Mouse (Mus musculus): Measurements from ENCODE around the gene Mast4. TPM values are rescaled to one million over a fixed set of nuclear protein-coding genes. Genes with fewer than 3 reads are reported as not detected.
A peak's percentile ranks its signal among the peaks of the same experiment; 100 is the strongest.

The Mast4 gene
- polyA plus RNA-seq, 1 experiment from 2014 or later: 31.0 TPM

DNA sequence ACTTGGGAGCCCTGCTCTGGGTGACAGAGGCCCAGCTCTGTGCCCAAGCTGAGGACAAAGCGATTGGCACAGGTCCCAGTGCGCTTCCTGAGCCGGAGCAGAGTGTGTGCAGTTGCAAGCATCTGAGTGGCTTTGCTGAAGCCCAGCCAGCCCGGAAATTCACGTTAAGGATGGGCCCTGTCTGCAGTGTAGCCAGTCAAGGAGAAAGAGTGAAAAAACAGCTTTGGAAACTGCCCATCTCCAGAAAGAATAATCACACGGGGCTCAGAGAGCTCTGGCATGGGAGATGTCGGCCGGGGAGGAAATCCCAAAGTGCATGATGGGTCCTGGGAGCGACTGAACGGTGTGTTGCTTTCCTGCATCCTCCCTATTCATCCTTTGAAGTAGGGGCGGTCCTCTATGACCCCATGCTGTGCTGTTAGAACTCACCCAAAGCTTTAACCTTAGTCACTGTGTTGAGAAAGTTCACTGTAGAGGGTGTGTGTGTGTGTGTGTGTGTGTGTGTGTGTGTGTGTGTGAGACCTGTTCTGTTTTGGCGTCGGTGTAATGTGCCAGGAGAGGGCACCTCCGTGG lies 635.5 kb downstream of the Mast4 start:
- H3K4me2 ChIP-seq (replicated peaks; ENCODE audit: low read depth, low read length): peak overlapping the region; percentile 11
- peak overlapping the region; percentile 13; the same call in 1 of the 2 replicates for H3K27ac ChIP-seq (ENCODE audit: low read depth, low read length)
- H3K4me3 ChIP-seq (ENCODE audit: low read length): no peak overlapping the region
- peak; percentile 75; the same call in 1 of the 2 replicates for ATAC-seq (ENCODE audit: low FRiP score, low TSS enrichment)
- WGBS: 32% methylated on average over 14 of the region's 14 CpGs
- H3K27me3 ChIP-seq (ENCODE audit: control insufficient read depth, insufficient read depth, low read length): no peaks in the 10 kb centered on the region
- peaks cover 8% of the 10 kb centered on the region for H3K4me1 ChIP-seq (ENCODE audit: control insufficient read depth, insufficient read depth, low read length)
- no peaks in the 10 kb centered on the region for H3K9me3 ChIP-seq (ENCODE audit: control insufficient read depth, low read length)
- no peaks in the 10 kb centered on the region for H3K36me3 ChIP-seq (ENCODE audit: control insufficient read depth, insufficient read depth, low read length)
- H3K9ac ChIP-seq (ENCODE audit: low read depth, low read length): no peak overlapping the region

DNA sequence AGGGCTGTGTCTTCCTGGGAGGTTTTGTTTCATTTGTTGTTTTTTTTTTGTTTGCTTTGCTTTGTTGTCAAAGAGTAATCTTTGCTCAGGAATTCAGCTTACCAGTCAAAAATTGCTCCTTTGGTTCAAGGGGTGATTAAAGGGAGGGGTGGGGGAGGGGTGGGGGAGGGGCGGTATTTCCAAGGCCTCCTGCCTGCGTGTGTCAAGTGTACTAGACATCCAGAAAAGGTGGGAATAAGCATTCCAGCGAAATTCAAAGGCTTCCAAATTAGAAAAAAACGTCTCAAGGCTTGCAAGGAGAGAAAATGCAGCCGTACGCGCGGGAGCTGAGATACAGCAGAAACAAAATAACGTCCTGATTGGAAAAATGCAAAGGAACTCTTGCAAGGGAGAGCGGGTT lies 636.0 kb downstream of the Mast4 start:
- Histone ChIP-seq H3K36me3 (ENCODE audit: control insufficient read depth, insufficient read depth, low read length) (no peaks in the 10 kb centered on the region), H3K27me3 (ENCODE audit: control insufficient read depth, insufficient read depth, low read length) (no peaks in the 10 kb centered on the region), H3K9ac (ENCODE audit: low read depth, low read length) (no peak overlapping the region), H3K27ac (ENCODE audit: low read depth, low read length) (peak overlapping the region; percentile 13; the same call in 1 of the 2 replicates), H3K4me2 (replicated peaks; ENCODE audit: low read depth, low read length) (peak overlapping the region; percentile 11), H3K4me1 (ENCODE audit: control insufficient read depth, insufficient read depth, low read length) (peaks cover 8% of the 10 kb centered on the region), H3K4me3 (ENCODE audit: low read length) (no peak overlapping the region), H3K9me3 (ENCODE audit: control insufficient read depth, low read length) (no peaks in the 10 kb centered on the region)
- ATAC-seq (ENCODE audit: low FRiP score, low TSS enrichment): no peak
- 41% methylated on average over 10 of the region's 10 CpGs for WGBS

DNA sequence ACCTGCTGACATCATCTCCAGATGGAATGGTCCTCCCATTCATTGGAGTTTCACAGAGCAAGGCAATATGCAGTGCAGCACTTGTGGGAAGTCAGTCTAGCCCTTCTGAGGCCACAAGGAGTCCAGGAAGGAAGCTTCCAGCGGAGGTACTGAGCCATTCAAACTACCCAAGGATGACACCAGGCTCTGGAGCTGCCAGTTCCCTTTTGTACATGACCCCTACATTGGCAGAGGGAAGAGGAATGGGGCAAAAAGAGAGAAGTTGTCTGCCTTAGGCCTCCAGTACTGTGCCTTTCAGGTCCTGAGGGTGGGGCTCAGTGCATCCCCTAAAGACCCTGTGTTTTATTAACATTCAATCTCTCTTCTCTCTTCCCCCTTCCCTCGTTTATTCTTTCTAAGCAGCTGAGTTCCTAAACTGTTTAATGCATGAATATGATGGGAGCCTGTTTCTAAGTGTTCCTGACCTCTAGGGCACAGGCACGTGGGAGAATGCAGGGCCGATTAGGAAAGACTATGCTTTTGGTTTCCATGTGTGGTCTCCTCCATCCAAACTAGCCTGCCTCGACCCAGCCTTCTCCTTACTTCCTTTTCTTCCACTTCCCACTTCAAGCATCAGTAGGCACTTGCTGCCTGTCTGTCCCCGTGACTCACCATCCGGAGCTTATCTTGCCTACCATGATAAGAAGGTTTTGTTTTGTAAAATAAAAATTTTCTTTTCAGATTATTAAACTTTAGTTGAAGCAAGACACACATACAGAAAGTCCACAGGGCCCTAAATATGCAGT lies 639.0 kb downstream of the Mast4 start:
- Histone ChIP-seq H3K36me3 (ENCODE audit: control insufficient read depth, insufficient read depth, low read length) (no peaks in the 10 kb centered on the region), H3K27me3 (ENCODE audit: control insufficient read depth, insufficient read depth, low read length) (no peaks in the 10 kb centered on the region), H3K4me3 (ENCODE audit: low read length) (no peak overlapping the region), H3K9ac (ENCODE audit: low read depth, low read length) (no peak overlapping the region), H3K4me2 (replicated peaks; ENCODE audit: low read depth, low read length) (no peak overlapping the region), H3K4me1 (ENCODE audit: control insufficient read depth, insufficient read depth, low read length) (peaks cover 8% of the 10 kb centered on the region), H3K27ac (ENCODE audit: low read depth, low read length) (no peak overlapping the region), H3K9me3 (ENCODE audit: control insufficient read depth, low read length) (no peaks in the 10 kb centered on the region)
- ATAC-seq (ENCODE audit: low FRiP score, low TSS enrichment): no peak
- WGBS: 78% methylated on average over 7 of the region's 7 CpGs

DNA sequence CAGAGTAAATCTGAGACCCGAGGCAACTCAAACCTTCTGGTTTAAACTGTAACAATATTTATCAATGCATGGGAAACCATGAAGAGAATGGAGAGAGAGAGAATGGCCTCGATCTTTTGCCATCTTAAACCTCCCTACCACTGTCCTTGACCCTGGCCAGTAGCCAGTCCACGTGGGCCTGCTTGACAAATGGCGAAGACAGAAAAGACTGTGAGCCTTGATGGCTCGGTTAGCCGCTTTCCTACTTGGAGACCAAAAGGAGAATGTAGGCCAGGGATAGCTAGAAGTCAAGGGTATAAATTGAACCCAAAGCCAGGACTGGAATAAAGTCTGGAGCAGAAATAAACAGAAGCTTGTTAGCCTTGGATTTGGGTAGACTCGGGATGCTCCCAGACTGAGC lies 640.1 kb downstream of the Mast4 start:
- Histone ChIP-seq H3K4me1 (ENCODE audit: control insufficient read depth, insufficient read depth, low read length) (peaks cover 8% of the 10 kb centered on the region), H3K9ac (ENCODE audit: low read depth, low read length) (no peak overlapping the region), H3K36me3 (ENCODE audit: control insufficient read depth, insufficient read depth, low read length) (no peaks in the 10 kb centered on the region), H3K4me3 (ENCODE audit: low read length) (no peak overlapping the region), H3K27ac (ENCODE audit: low read depth, low read length) (no peak overlapping the region), H3K27me3 (ENCODE audit: control insufficient read depth, insufficient read depth, low read length) (no peaks in the 10 kb centered on the region), H3K4me2 (replicated peaks; ENCODE audit: low read depth, low read length) (no peak overlapping the region), H3K9me3 (ENCODE audit: control insufficient read depth, low read length) (no peaks in the 10 kb centered on the region)
- 87% methylated on average over 7 of the region's 7 CpGs for WGBS
- no peak for ATAC-seq (ENCODE audit: low FRiP score, low TSS enrichment)

DNA sequence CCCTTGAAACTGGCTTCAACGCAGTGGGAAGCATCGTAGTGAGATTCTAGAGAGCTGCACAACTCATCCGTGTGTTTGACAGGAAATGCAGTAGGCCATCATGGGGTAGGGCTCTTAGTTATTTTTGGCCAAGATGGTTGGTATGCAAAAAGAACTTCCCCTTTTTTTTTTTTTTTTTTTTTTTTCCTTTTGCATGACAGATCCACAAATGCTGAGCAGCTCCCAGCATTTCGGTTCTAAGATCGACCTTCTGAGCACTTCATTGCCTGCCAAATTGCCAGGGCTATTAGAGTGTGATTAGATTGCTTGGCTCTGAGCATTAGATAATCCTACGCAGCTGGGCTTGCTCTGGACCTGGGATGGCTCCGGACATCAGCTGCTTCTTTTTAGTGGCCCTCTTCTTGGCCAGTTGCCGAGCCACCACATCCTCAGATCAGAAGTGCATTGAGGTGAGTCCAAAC lies 640.9 kb downstream of the Mast4 start, which contains the start of gene Cd180:
Gene Cd180, plus strand, starts transcription at position 218 of the 461 bp plus-strand sequence.
- WGBS: 71% methylated on average over 8 of the region's 8 CpGs
- Histone ChIP-seq H3K9me3 (ENCODE audit: control insufficient read depth, low read length) (no peaks in the 10 kb centered on the region), H3K9ac (ENCODE audit: low read depth, low read length) (no peak within 1 kb of the TSS), H3K27ac (ENCODE audit: low read depth, low read length) (no peak within 1 kb of the TSS), H3K4me1 (ENCODE audit: control insufficient read depth, insufficient read depth, low read length) (peaks cover 2% of the 10 kb centered on the region), H3K4me2 (replicated peaks; ENCODE audit: low read depth, low read length) (no peak within 1 kb of the TSS), H3K27me3 (ENCODE audit: control insufficient read depth, insufficient read depth, low read length) (no peaks in the 10 kb centered on the region), H3K4me3 (ENCODE audit: low read length) (no peak within 1 kb of the TSS), H3K36me3 (ENCODE audit: control insufficient read depth, insufficient read depth, low read length) (no peaks in the 10 kb centered on the region)
- ATAC-seq (ENCODE audit: low FRiP score, low TSS enrichment): no peak

DNA sequence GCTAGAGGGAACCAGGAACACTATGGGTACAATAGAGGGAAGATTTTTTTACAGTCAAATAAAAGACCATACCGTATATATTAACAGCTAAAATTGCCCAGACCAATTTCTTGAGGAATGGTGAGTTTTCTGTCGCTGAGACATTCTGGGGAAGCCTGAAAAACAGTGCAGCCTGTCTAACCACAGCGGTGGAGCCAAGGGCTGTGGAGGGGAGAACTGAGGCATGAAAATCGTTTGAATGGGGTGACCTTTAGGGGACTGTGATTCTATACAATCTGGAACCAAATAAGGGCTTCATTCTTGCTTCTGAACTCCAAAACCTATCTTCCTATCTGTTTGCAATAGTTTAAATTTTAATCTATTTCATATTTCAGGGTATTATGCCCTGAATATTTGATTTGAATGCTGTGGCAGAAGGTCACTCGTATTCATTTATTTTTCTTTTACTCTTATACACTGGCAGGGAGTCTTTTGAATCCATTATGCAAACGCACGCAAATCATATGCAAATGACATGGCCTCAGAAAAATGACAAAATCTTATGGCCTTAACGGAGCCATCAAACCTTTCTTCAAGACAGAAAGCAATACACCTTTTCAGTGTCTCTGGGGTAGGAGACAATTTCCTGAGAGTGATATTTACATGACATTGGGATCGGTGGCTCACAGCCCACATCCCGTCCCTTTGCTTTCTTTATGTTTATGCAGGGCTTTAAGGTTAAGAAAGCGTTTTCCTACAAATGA lies 642.7 kb downstream of the Mast4 start:
- no peaks in the 10 kb centered on the region for H3K4me1 ChIP-seq (ENCODE audit: control insufficient read depth, insufficient read depth, low read length)
- H3K9ac ChIP-seq (ENCODE audit: low read depth, low read length): no peak overlapping the region
- no peaks in the 10 kb centered on the region for H3K36me3 ChIP-seq (ENCODE audit: control insufficient read depth, insufficient read depth, low read length)
- WGBS: 69% methylated on average over 11 of the region's 11 CpGs
- H3K4me2 ChIP-seq (replicated peaks; ENCODE audit: low read depth, low read length): no peak overlapping the region
- no peaks in the 10 kb centered on the region for H3K27me3 ChIP-seq (ENCODE audit: control insufficient read depth, insufficient read depth, low read length)
- H3K9me3 ChIP-seq (ENCODE audit: control insufficient read depth, low read length): no peaks in the 10 kb centered on the region
- H3K27ac ChIP-seq (ENCODE audit: low read depth, low read length): no peak overlapping the region
- ATAC-seq (ENCODE audit: low FRiP score, low TSS enrichment): no peak
- no peak overlapping the region for H3K4me3 ChIP-seq (ENCODE audit: low read length)

DNA sequence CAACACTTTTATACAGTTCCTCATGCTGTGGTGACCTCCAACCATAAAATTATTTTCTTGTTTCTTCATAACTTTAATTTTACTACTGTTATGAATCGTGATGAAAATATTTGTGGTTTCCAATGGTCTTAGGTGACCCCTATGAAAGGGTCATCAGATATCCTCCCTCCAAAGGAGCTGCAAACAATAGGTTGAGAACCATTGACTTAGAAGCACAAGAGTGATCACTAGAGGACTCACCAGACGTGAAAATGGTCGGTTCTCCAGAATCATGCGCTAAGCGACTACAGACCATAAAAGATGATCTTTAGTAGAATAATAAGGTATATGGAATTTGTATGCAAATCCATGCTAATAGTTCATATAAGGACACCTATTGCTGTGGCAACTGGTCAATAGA lies 644.1 kb downstream of the Mast4 start:
- Histone ChIP-seq H3K4me1 (ENCODE audit: control insufficient read depth, insufficient read depth, low read length) (no peaks in the 10 kb centered on the region), H3K36me3 (ENCODE audit: control insufficient read depth, insufficient read depth, low read length) (no peaks in the 10 kb centered on the region), H3K27me3 (ENCODE audit: control insufficient read depth, insufficient read depth, low read length) (no peaks in the 10 kb centered on the region), H3K9me3 (ENCODE audit: control insufficient read depth, low read length) (no peaks in the 10 kb centered on the region), H3K27ac (ENCODE audit: low read depth, low read length) (no peak overlapping the region), H3K9ac (ENCODE audit: low read depth, low read length) (no peak overlapping the region), H3K4me2 (replicated peaks; ENCODE audit: low read depth, low read length) (no peak overlapping the region), H3K4me3 (ENCODE audit: low read length) (no peak overlapping the region)
- no peak for ATAC-seq (ENCODE audit: low FRiP score, low TSS enrichment)
- 90% methylated on average over 5 of the region's 5 CpGs for WGBS

DNA sequence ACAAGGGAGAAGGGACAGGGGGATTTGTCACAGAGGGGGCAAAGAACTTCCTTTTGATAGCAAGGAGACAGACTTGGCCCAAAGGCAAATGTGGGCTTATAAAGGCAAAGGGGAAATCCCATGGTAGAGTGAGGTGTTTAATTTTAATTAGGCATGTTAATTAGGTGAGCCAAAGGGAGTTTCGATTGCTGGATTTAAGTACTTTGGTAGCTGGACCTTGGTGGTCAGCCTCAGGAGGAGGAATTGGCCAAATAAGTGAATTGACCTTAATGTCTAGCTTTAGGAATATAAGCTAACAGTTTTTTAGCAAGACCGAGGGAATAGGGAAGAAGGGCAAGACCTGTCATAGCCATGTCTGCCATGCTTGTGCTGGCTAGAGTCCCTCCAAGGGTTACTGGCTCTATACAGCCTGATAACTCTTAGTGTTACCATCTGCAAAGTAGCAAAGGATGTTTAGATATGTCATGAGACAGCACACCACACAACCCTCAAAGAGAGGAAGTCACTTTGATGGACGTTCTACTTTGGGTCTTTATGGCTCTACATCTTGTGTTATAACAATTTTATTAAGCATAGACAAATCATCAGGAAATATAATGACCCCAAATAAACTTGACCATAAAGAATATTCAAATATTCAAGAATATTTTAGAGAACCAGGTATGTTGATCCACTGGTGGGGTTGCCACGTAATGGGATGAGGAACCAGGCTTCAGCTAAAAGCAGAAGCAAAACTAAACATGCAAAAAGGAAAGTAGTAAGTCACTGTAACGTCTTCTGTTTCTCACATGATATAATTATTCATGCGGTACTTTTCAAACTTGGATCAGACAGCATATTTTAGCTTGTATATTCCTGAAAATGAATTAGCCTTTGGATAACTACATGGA lies 644.9 kb downstream of the Mast4 start:
- WGBS: 81% methylated on average over 6 of the region's 6 CpGs
- H3K4me2 ChIP-seq (replicated peaks; ENCODE audit: low read depth, low read length): no peak overlapping the region
- no peak overlapping the region for H3K9ac ChIP-seq (ENCODE audit: low read depth, low read length)
- no peak for ATAC-seq (ENCODE audit: low FRiP score, low TSS enrichment)
- H3K9me3 ChIP-seq (ENCODE audit: control insufficient read depth, low read length): no peaks in the 10 kb centered on the region
- H3K27ac ChIP-seq (ENCODE audit: low read depth, low read length): no peak overlapping the region
- H3K36me3 ChIP-seq (ENCODE audit: control insufficient read depth, insufficient read depth, low read length): no peaks in the 10 kb centered on the region
- H3K27me3 ChIP-seq (ENCODE audit: control insufficient read depth, insufficient read depth, low read length): no peaks in the 10 kb centered on the region
- H3K4me1 ChIP-seq (ENCODE audit: control insufficient read depth, insufficient read depth, low read length): no peaks in the 10 kb centered on the region
- H3K4me3 ChIP-seq (ENCODE audit: low read length): no peak overlapping the region
